Mouse (Mus musculus) megakaryocyte, embryonic 14.5 days (primary cell): ENCODE measurements around the gene Ndrg4.

ENCODE experiments used
- FLI1 ChIP-seq: IDR thresholded peaks from 2 replicates; pipeline ENCODE4 v1.6.1; 2012; ENCODE audit warnings: low read length, inconsistent platforms, mixed read lengths
- GATA1 ChIP-seq: IDR thresholded peaks from 3 replicates; pipeline ENCODE4 v1.6.1; 2012; ENCODE audit warnings: mixed read lengths, low read length, inconsistent platforms, borderline replicate concordance

GRCm38 (mm10) chr8:95644942-95645341 lies 31.8 kb upstream of the Ndrg4 start:
- no peak for TF ChIP-seq GATA1
- TF ChIP-seq FLI1, result no peak
